Mouse (Mus musculus): ENCODE data around the gene Nkx3-2. TPM values are rescaled to one million over a fixed set of nuclear protein-coding genes. Genes with fewer than 3 reads are reported as not detected.

The Nkx3-2 gene
- polyA plus RNA-seq, 1 experiment from 2014 or later: not detected

- WGBS: 88% methylated on average over 6 of the region's 6 CpGs
- Histone ChIP-seq H3K4me1 (no peaks in the 10 kb centered on the region), H3K9me3 (no peaks in the 10 kb centered on the region), H3K4me3 (no peak overlapping the region), H3K27ac (no peak overlapping the region), H3K36me3 (replicated peaks) (no peaks in the 10 kb centered on the region), H3K27me3 (ENCODE audit: poor library complexity, severe bottlenecking) (no peaks in the 10 kb centered on the region)
- no peak for DNase-seq (ENCODE audit: extremely low spot score, low spot score)
Measured at GRCm38 (mm10) chr5:41775728-41776127, 11.4 kb upstream of the Nkx3-2 start.

- H3K27me3 ChIP-seq (ENCODE audit: poor library complexity, severe bottlenecking): 0 out of 2 replicates have a peak, but pooled peaks cover under 1% of the 10 kb centered on the region
- no peak overlapping the region for H3K4me3 ChIP-seq
- no peaks in the 10 kb centered on the region for H3K9me3 ChIP-seq
- H3K27ac ChIP-seq: no peak overlapping the region
- H3K4me1 ChIP-seq: no peaks in the 10 kb centered on the region
- DNase-seq (ENCODE audit: extremely low spot score, low spot score): no peak
- no peaks in the 10 kb centered on the region for H3K36me3 ChIP-seq (replicated peaks)
- 89% methylated on average over 3 of the region's 3 CpGs for WGBS
Measured at GRCm38 (mm10) chr5:41775273-41775672, 11.0 kb upstream of the Nkx3-2 start.

GRCm38 (mm10) chr5:41768382-41769040, 4.2 kb upstream of the Nkx3-2 start:
- peak overlapping the region; percentile 38 for H3K4me3 ChIP-seq
- no peaks in the 10 kb centered on the region for H3K9me3 ChIP-seq
- H3K27me3 ChIP-seq (ENCODE audit: poor library complexity, severe bottlenecking): peaks cover 62% of the 10 kb centered on the region
- peak; percentile 84 for DNase-seq (ENCODE audit: extremely low spot score, low spot score)
- no peaks in the 10 kb centered on the region for H3K36me3 ChIP-seq (replicated peaks)
- 5% methylated on average over 21 of the region's 21 CpGs for WGBS
- no peak overlapping the region for H3K27ac ChIP-seq
- H3K4me1 ChIP-seq: peaks cover 30% of the 10 kb centered on the region

- no peak for DNase-seq (ENCODE audit: extremely low spot score, low spot score)
- under 1% methylated on average over 33 of the region's 33 CpGs for WGBS
- H3K9me3 ChIP-seq: no peaks in the 10 kb centered on the region
- H3K4me1 ChIP-seq: peaks cover 40% of the 10 kb centered on the region
- H3K27ac ChIP-seq: no peak overlapping the region
- no peaks in the 10 kb centered on the region for H3K36me3 ChIP-seq (replicated peaks)
- peaks cover 72% of the 10 kb centered on the region for H3K27me3 ChIP-seq (ENCODE audit: poor library complexity, severe bottlenecking)
- peak overlapping the region; percentile 38 for H3K4me3 ChIP-seq
Measured at GRCm38 (mm10) chr5:41767296-41768200, 3.2 kb upstream of the Nkx3-2 start.

GRCm38 (mm10) chr5:41766406-41767010, 2.2 kb upstream of the Nkx3-2 start:
- under 1% methylated on average over 27 of the region's 27 CpGs for WGBS
- DNase-seq (ENCODE audit: extremely low spot score, low spot score): no peak
- H3K27me3 ChIP-seq (ENCODE audit: poor library complexity, severe bottlenecking): peaks cover 82% of the 10 kb centered on the region
- no peaks in the 10 kb centered on the region for H3K9me3 ChIP-seq
- no peaks in the 10 kb centered on the region for H3K36me3 ChIP-seq (replicated peaks)
- H3K4me3 ChIP-seq: no peak overlapping the region
- no peak overlapping the region for H3K27ac ChIP-seq
- peaks cover 48% of the 10 kb centered on the region for H3K4me1 ChIP-seq

- Histone ChIP-seq H3K27ac (no peak overlapping the region), H3K4me3 (no peak overlapping the region), H3K36me3 (replicated peaks) (no peaks in the 10 kb centered on the region), H3K27me3 (ENCODE audit: poor library complexity, severe bottlenecking) (peaks cover 89% of the 10 kb centered on the region), H3K4me1 (peaks cover 52% of the 10 kb centered on the region), H3K9me3 (no peaks in the 10 kb centered on the region)
- no peak for DNase-seq (ENCODE audit: extremely low spot score, low spot score)
- under 1% methylated on average over 14 of the region's 14 CpGs for WGBS
Measured at GRCm38 (mm10) chr5:41765626-41766405, 1.5 kb upstream of the Nkx3-2 start.

GRCm38 (mm10) chr5:41762947-41763730, 1.2 kb downstream of the Nkx3-2 start:
- no peaks in the 10 kb centered on the region for H3K9me3 ChIP-seq
- under 1% methylated on average over 41 of the region's 41 CpGs for WGBS
- peak overlapping the region; percentile 53 for H3K4me3 ChIP-seq
- no peak for DNase-seq (ENCODE audit: extremely low spot score, low spot score)
- no peak overlapping the region for H3K27ac ChIP-seq
- no peaks in the 10 kb centered on the region for H3K36me3 ChIP-seq (replicated peaks)
- H3K4me1 ChIP-seq: peaks cover 52% of the 10 kb centered on the region
- H3K27me3 ChIP-seq (ENCODE audit: poor library complexity, severe bottlenecking): peaks cover 100% of the 10 kb centered on the region

GRCm38 (mm10) chr5:41762141-41762946, 2.0 kb downstream of the Nkx3-2 start:
- H3K36me3 ChIP-seq (replicated peaks): no peaks in the 10 kb centered on the region
- peaks cover 46% of the 10 kb centered on the region for H3K4me1 ChIP-seq
- no peaks in the 10 kb centered on the region for H3K9me3 ChIP-seq
- no peak for DNase-seq (ENCODE audit: extremely low spot score, low spot score)
- no peak overlapping the region for H3K27ac ChIP-seq
- H3K4me3 ChIP-seq: peak overlapping the region; percentile 29; the same call in 1 of the 2 replicates
- under 1% methylated on average over 27 of the region's 27 CpGs for WGBS
- H3K27me3 ChIP-seq (ENCODE audit: poor library complexity, severe bottlenecking): peaks cover 100% of the 10 kb centered on the region

- no peak for DNase-seq (ENCODE audit: extremely low spot score, low spot score)
- under 1% methylated on average over 56 of the region's 56 CpGs for WGBS
- Histone ChIP-seq H3K4me1 (peaks cover 39% of the 10 kb centered on the region), H3K27ac (no peak overlapping the region), H3K36me3 (replicated peaks) (no peaks in the 10 kb centered on the region), H3K27me3 (ENCODE audit: poor library complexity, severe bottlenecking) (peaks cover 100% of the 10 kb centered on the region), H3K9me3 (no peaks in the 10 kb centered on the region), H3K4me3 (peak overlapping the region; percentile 29; the same call in 1 of the 2 replicates)
Measured at GRCm38 (mm10) chr5:41761509-41762140, 2.7 kb downstream of the Nkx3-2 start.

GRCm38 (mm10) chr5:41760831-41761508, 3.3 kb downstream of the Nkx3-2 start:
- Histone ChIP-seq H3K4me3 (0 out of 2 replicates have a peak overlapping the region, but pooled peaks have one; percentile 29), H3K27me3 (ENCODE audit: poor library complexity, severe bottlenecking) (peaks cover 100% of the 10 kb centered on the region), H3K4me1 (peaks cover 35% of the 10 kb centered on the region), H3K36me3 (replicated peaks) (no peaks in the 10 kb centered on the region), H3K27ac (no peak overlapping the region), H3K9me3 (no peaks in the 10 kb centered on the region)
- under 1% methylated on average over 22 of the region's 22 CpGs for WGBS
- no peak for DNase-seq (ENCODE audit: extremely low spot score, low spot score)
